Mouse (Mus musculus) T-helper 1 cell (primary cell): ENCODE results near the gene Mrpl34.

ENCODE experiments used
- in situ Hi-C: fragments of 300-600 bp; cut with MboI, MseI; formaldehyde crosslinking; loops from one replicate; pipeline ENCODE4 v1.15.1; 2025; ENCODE audit warnings: high pct_unique_total_duplicates

Gene Mrpl34

GRCm38 (mm10) chr8:71468916-71469315 lies 4.2 kb downstream of the Mrpl34 start, which contains the start of gene Dda1:
Dda1 (plus strand) TSS chr8:71469199.
- in situ Hi-C loops: no loop called here

GRCm38 (mm10) chr8:71469411-71469810 lies 4.7 kb downstream of the Mrpl34 start:
- in situ Hi-C loops: no loop called here

- in situ Hi-C loops: no loop called here
These were observed 5.6 kb downstream of the Mrpl34 start for GRCm38 (mm10) chr8:71470146-71470912.

- in situ Hi-C loops: no loop called here
These were observed 6.1 kb downstream of the Mrpl34 start for GRCm38 (mm10) chr8:71470913-71471255.

- in situ Hi-C loops: no loop called here
These were observed 7.1 kb downstream of the Mrpl34 start for GRCm38 (mm10) chr8:71471861-71472260.

DNA sequence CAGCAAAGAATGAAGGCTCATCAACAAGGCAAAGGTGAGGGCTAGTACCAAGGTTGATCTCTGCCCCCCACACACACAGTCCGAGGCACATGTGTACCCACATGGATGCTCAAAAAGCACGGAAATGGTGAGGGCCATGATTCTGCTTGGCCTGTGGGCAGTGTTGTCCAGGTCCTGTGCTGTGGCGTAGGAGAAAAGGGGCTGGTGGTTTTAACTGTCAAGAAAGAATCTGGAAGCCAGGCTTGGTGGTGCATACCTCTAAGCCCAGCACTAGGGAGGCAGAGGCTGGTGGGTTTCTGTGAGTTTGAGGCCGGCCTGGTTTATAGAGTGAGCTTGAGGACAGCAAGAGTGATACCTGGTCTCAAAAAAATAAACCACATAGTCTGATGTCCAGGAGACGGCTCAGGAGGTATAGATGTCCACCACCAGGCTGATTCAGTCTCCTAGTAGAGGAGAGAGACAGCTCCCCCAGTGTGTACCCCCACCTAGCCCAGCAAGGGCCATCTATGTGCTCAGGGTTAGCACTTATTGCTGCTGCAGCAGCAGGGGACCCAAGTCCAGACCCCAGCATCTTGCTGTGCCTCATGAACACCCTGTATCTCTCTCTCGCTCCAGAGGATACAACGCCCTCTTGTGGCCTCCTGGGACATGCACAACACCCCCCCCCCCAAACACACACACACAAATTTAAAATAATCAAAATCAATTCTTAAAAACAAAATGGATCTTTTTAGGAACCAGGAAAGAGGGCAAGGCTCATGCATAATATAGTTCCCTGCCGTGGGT lies 8.0 kb downstream of the Mrpl34 start:
- in situ Hi-C loops: no loop called here

DNA sequence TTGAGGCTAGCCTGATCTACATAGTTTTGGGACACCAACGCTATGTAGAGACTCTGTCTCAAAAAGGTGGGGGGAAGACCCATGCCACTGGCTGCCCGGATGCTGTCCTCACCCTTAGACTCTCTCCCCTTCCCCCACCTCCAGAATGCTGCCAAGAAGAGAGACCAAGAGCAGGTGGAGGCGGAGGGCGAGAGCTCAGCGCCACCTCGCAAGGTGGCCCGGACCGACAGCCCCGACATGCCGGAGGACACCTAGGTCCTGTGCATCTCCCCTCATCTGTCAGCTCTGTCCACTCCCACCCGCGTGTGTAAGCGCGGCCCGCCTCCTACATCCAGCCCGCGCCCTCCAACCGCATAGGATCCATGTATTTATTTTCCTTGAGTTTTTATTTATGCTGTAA lies 9.6 kb downstream of the Mrpl34 start:
- in situ Hi-C loops: no loop called here

GRCm38 (mm10) chr8:71474785-71475701 lies 10.3 kb downstream of the Mrpl34 start:
- in situ Hi-C loops: no loop called here

- in situ Hi-C loops: no loop called here
These were observed 10.9 kb downstream of the Mrpl34 start for GRCm38 (mm10) chr8:71475702-71476075.

DNA sequence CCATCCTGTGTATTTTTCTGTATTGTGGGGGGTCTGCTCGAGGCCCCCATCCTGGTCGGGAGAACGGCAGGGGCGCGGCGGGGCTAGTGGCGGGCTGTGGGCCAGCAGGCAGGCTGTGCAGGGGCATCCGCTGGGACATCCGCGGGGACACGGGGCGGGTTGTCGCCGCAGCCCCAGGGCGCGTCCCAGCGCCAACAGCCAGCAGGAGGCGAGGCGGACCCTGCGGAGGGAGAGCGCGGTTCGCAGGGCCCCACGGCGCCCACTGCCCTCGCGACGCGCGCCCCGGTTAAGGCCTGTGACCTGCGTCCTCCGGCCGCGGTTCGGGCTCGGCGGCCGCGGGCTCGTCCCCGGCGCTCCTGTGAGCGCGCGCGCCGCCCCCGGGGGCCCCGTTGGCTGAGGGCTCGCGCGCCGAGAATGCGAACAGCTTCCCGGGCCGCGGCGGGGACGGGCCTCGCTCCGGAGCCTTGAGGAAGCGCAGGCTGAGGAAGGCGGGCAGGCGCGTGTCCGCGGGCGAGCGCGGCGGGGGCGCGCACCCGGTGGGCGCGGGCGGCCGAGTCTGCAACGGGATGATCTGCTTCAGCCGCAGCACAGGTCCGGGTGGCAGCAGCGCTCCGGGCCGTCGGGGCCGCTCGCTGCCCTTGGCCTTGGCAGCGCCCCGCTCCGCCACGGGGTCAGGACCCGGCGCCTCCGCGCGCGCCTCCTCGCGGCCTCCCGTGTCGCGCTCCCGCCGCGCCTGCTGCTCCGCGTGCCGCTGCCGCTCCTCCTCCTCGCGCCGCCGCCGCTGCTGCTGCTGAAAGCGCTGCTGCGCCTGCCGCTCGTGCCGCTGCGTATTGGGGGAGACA lies 11.6 kb downstream of the Mrpl34 start:
- in situ Hi-C loops: no loop called here

DNA sequence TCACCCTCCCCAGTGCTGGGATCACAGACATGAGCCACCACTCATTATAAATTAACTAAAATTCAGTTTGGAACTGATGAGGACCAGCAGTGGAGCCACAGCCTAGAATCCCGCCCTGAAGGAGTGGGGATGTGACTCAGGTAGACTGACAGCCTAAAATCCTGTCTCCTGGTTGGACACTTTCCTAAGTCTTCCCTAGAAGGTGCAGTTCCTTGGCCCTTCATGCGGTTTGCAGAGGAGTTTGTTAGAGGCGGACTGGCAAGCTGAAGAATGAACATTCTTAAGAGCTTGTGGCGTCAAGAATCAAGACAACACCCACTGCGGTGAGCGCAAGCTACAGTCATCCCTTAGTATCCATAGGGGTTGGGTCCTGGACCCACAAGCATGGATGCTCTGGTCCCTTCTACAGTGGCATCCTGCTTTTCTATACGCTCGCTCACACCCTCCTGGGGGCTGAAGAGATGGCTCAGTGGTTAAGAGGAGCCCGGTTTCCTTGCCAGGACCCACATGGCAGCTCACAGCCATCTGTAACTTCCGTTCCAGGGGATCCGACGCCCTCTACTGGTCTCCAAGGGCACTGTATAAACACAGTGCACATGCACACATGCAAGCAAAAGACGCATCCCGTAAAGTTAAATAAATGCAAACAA lies 12.6 kb downstream of the Mrpl34 start:
- in situ Hi-C loops: no loop called here

- in situ Hi-C loops: no loop called here
These were observed 14.2 kb downstream of the Mrpl34 start for GRCm38 (mm10) chr8:71478943-71479342.

GRCm38 (mm10) chr8:71483932-71484331 lies 19.2 kb downstream of the Mrpl34 start:
- in situ Hi-C loops: loop anchor here (10.0 kb wide), 2 partner anchors 1161 to 1509 kb away; partner anchors contain the start of gene Nwd1

DNA sequence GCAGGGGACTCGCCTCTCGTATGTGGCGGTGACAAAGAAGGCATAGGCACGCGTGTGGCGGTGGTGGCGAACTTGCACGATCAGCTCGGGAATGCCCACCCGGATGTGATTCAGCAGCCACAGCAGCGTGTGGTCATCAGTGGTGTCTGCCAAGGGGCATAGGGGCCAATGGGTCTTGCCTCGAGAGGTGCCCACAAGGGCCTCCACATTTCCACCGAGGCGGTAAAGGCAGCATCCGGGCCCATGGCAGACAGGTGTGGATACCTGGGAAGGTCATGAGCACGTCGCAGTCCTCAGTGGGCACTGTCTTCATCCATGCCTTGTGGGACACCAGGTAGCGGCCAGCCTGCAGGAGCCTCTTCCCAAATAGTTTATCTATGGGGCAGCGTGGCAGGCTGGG lies 20.0 kb downstream of the Mrpl34 start:
- in situ Hi-C loops: loop anchor here (5.0 to 10.0 kb wide), 3 partner anchors 38 to 1510 kb away; partner anchors contain the start of gene Nwd1

DNA sequence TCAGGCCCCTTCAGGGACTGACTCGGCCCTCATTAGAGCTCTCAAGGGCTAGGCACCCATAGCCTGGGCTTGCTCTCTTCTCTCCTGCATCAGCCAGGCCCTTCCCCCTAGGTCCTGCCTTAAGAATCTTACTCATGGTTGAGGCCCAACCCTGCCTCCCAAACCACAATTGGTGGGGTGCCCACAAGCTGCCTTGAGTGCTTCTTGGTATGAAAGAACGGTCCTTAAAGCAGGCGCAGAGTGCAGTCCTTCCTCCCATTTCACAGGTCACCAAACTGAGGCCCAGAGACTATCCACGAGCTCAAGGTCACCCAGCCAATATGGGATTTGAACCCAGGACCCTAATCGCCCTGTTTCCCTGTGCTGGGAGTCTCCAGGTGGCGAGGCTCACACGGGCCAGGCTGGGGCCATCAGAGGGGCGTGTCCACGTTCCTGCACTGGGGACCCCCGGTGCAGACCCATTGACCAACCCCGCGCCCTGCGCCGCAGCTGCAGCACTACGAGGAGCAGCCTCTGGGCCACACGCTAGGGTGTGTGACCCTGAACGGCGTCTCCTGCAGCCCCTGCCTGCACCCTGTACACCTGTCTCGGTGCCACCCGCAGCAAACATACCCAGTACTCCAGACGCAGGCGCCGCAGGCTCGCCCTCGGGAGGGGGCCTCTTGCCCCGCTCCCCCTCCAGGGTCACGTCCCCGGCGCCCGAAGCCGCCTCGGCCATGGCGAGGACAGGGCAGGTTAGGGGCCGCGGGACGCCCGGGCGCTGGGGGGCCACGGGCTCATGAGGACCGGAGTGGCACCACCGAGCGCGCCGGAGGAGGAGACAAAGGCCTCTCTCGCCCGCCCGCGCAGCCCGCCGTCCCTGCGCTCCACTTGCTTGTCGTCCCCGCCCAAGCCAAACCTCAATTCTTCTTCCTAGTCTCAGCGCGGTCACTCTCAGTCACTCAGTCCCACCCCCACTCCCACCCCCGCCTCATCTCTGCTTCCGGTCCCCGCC lies 20.7 kb downstream of the Mrpl34 start, which contains the start of gene Ano8:
Gene Ano8 (minus strand): TSS at position 822 of the 994 bp plus-strand sequence.
- in situ Hi-C loops: loop anchor here (5.0 to 10.0 kb wide), 3 partner anchors 37 to 1511 kb away; partner anchors contain the start of gene Nwd1

DNA sequence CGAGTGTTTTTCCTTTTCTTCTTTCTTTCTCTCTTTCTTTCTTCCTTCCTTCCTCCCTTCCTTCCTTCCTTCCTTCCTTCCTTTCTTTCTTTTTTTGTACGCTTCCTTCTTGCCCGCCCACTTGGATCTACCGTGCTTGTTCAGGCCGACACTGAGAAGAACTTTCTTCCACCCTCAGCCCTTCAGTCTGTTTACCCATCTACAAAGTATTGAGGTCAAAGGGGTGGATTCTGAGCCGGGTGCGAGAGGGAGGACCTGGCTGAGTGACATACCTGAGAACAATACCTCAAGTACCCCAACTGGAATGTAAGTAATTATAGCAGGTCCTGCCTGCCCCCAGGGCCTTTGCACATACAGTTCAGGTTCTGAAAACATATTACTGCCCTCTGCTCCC lies 21.4 kb downstream of the Mrpl34 start:
- in situ Hi-C loops: loop anchor here (5.0 to 10.0 kb wide), 3 partner anchors 36 to 1511 kb away; partner anchors contain the start of gene Nwd1

DNA sequence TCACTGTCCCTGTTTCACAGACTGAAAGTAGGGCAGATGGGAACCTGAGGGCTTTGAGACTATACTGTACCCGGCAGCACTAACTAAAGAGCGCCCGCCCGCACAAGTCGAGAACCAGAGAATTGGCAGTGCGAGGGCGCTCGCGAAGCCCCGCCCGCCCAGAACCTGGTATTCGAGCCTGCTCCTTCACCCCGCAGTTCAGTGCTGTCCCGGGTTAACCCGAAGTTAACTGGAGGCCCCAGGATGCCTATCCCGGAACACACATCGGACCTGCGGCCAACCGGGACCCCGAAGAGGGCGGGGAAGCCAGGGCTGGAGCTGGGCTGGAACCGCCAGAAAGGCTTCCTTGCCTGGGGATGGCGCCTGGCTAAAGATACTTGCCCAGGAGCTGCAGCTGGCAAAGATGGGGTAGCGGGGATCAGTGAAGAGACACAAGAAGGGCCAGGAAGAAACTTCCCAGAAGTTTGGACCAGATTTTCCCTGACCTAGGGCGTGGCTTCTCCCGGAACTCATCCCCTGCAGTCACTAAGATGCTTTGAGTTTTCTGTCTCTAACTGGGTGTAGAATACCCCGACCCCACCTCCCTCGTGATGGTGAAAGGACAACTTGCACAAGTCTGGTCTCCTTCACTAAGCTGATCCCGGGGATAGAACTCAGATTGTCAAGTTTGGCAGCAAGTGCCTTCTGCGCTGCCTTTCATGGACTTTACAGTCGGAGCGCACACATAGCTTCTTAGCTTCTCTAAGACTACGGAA lies 23.1 kb downstream of the Mrpl34 start, which contains the start of gene Gtpbp3:
Gene Gtpbp3 (plus strand): TSS at position 413 of the 755 bp plus-strand sequence.
- in situ Hi-C loops: loop anchor here (5.0 to 10.0 kb wide), 3 partner anchors 34 to 1513 kb away; partner anchors contain the start of gene Nwd1

DNA sequence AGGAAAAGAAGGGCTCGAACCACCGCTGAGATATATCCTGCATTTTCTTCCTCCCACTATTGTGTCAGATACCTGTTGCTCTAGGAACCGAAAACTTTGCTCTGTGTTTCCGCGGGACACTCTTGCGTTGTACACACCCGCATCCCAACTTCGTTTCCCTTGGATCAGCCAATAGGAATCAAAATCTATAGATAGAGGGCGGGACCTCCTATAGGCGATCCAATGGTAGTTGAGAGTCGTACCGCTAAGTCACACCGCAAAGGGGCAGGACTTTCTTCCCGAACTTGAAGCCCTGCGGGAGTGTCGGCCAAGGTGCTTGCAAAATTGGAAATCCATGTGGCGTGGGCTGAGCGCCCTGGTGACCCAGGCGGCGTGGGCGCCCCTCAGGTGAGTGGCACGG lies 23.7 kb downstream of the Mrpl34 start:
- in situ Hi-C loops: loop anchor here (5.0 to 10.0 kb wide), 3 partner anchors 34 to 1514 kb away; partner anchors contain the start of gene Nwd1
